Mouse (Mus musculus) B cell, adult 2 months (primary cell): ENCODE data around the gene Klrb1c.
"Not testable (repeated sequence)": the region's sequence is repeated elsewhere in the genome, so short reads cannot be mapped to it uniquely, and the experiment has no call there.

Experiments
- DNase-seq, 2 experiments: peaks; one replicate each; pipeline ENCODE4 v3.0.0; 2022

Klrb1c gene

DNA sequence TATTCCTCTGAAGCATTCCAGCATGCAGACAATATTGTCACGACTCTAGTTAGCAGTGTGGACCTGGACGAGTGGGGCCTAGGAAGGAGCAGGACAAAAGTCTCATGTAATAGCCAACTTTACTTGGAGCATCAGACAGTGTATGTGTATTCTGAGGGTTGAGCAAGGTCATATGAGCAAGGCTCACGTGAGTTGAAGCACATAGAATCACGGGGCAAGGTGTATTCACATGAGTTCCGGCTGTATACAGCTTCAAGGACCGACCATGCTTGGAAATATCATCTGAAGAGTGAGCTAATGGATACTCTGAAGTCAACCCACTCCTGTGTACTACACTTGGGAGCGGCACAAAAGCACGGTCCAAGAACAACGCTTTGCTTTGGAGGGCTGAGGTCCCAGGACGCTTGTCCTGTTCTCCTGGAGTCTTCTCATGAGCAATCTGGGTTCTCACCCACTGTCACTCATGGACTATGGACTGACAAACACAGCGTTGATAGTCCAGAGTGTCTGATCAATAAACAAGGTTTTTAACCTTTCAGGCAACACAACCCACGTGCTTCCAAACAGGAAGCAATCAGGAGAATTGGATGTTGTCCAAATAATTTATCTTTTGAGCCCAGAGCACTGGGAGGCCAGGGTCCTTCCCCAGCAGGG lies 34.1 kb downstream of the Klrb1c start:
- not testable (repeated sequence) for DNase-seq

DNA sequence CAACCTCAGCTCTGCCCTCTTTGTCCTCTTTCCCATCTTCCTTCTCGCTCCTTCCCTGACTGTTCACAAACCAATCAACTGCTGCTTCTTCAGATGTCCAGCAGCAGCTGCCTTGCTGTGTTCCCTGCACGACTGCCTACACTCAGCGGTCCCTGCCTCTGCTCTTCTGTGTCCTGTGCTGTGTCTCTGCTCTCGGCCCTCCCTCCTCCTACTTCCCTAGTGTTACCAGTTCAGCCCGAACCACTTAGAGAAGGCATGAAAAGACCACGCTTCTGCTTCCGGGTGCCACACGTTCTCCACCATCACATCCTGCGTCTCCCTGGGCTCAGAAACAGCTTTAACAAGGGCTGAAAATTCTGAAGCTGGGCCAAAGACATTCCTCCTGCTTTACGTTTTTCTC lies 34.8 kb downstream of the Klrb1c start:
- not testable (repeated sequence) for DNase-seq

DNA sequence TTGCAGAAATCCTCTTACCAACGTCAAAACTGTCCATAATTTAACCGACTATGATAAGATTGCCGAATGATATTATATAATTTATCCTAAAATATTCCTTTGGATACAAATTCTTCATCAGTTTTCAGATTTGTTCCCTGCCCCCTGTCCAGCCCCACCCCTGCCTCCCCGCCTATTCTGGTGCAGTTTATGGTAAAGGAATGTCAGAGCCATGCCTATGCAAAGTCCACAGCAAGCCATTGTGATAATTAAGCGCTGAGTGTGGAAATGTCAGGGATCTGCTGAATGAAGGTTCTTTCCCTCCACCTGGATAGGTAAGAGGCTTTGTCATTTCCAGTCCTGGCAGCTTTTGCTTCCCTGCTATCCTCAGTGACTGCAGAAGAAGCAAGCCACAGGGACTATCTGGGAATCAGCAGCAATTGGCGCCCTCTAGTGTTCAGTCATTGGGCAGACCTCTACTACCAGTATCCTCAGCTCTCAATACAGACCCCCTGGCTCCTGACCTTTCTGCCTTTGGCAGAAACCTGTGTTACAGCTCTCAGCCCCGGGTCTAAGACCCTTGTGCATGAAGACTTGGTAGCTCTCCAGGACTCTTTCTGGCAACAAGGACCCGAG lies 35.3 kb downstream of the Klrb1c start:
- peak; percentile 81 to 82 for DNase-seq

DNA sequence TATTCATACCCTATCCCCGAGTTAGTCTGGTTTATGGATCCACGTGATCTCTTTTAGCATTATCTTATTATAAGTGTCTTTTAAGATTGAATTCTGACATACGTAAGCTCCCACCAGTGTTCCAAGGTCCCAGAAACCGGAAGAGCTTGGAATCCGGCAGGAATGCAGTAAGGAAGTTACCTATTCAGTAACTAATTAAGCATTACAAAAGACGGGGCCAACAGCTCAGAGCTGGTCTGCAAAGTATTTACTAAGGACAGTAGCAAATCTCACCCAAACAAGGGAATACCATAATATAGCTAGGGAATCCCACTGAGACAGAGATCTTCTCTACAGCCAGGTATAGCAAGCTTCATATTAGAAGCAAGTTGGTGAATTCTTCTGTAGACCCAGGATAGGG lies 42.0 kb downstream of the Klrb1c start:
- not testable (repeated sequence) for DNase-seq

DNA sequence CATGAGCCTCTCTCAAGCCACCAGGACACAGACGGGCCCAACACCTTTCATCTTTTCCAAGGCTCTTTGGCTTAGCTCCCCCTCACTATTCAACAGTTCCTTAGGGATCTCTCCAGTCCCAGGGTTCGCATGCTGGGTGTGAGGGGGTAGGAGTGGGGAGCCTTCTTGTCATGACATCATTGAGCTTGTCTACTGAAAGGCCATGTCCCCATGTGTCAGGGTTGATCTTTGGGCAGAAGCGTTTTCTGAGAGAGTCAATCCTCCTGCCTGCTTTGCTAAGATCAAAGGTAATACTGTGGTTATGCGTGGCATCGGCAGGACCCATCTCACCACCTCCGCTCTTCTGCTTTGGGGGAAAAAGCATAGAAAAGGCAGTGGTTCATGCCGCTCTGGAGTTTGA lies 51.6 kb downstream of the Klrb1c start:
- DNase-seq, result no peak

DNA sequence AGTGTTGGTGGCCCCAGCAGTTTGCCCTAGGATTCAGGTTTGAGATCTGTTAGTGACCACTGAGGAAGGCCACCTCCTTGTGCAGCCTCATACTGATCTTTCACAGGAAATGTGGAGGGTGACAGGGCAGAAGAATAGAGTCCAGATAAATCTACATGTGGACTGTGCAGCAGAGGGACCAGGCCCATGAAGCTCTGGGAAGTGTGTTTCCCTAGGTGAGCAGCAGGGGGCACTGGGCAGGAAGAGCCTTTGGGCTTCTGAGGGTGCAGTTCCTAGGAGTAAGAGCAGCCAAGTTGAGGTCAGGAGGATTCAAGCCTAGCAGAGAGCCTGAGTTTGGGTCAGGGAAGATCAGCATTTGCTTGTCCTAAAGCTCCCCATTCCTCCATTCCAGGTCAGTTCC lies 52.9 kb downstream of the Klrb1c start:
- DNase-seq, result peak; percentile 64 to 67

DNA sequence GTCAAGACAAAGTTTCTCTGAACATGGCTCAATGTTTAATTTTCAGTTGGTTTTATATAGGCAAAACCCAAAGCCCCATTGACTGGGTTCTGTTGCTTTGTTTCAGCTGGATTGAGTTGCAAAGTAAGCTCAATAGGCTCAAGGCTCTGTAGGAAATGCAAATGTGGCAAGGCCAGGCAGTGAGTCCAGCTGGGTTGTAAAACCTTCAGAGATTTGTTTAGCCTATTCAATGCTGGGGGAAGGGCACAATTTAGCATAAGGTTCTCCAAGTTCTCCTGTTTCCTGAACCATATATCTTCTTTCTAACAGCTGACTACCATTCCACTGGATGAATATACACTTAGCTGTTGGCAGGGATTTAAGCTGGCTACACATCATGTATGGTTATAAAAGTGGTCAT lies 54.1 kb downstream of the Klrb1c start:
- no peak for DNase-seq

DNA sequence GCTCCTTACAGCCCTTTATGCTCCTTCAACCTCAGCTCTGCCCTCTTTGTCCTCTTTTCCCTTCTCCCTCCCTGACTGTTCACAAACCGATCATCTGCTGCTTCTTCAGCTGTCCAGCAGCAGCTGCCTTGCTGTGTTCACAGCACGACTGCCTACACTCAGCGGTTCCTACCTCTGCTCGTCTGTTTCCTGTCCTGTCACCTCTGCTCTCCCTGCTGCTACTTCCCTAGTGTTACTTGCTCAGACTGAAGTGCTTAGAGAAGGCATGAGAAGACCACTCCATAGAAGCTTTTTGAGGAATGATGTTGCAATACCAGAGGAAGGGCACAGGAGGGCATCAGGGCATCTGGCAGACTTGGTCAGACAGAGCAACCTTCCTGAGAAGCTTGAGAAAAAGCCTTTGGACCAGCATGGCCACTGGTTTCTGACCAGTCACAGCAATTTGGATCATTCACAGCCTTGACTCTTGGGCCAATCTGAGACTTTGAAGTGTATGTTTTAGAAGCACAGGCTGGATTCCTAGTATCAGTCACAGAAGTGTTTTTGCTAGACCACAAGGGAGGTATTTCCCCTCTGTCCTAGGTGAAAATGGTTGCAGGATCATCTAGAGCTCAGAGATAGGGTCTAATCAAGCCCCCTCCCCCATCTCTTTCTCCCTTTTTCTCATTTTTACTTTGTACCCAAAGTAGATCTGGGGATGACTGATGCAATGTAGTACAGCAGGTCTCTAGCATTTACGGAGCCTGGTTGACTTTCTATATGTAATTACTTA lies 54.9 kb downstream of the Klrb1c start:
- peak; percentile 29 to 41 for DNase-seq

DNA sequence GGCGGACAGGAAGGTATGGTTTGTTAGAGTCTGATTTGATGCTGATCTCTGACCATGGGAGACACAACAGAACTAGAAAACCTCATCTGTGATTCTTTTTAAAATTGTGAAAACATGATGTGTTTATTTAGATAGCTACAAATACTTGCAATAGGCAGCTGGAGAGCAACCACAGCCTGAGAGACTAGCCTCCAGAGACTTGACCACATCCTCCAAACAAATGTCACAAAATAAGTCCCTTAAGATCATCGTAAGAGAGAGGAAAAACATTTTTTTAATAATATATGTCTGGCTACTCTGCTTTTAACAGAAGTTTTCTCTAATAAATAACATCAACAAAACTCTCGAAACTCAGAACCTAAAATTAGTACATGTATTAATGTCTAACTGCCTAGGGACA lies 57.0 kb downstream of the Klrb1c start:
- peak; percentile 42 to 44 for DNase-seq
